Mouse (Mus musculus): Measurements from ENCODE around the gene Cfap61.

GRCm38 (mm10) chr2:146057123-146057522, 122.5 kb downstream of the Cfap61 start:
- TF ChIP-seq GATA1 (IDR thresholded peaks at IDR 0.05; ENCODE audit: borderline replicate concordance, low read length) (no peak), FLI1 (IDR thresholded peaks at IDR 0.05; ENCODE audit: low read length) (no peak)
